Mouse (Mus musculus) lung, embryonic 16.5 days (tissue): ENCODE results near the gene Ptprj. TPM values are rescaled to one million over a fixed set of nuclear protein-coding genes. Genes with fewer than 3 reads are reported as not detected.
A peak's percentile ranks its signal among the peaks of the same experiment; 100 is the strongest.
"Not testable (repeated sequence)": the region's sequence is repeated elsewhere in the genome, so short reads cannot be mapped to it uniquely, and the experiment has no call there.

Experiments
- ATAC-seq: fragments of 200-750 bp; cut with Nextera tagmentation; 2 replicates; pipeline ENCODE4 v1.8.0; 2017; ENCODE audit warnings: low read depth, mild to moderate bottlenecking, moderate library complexity
- H3K27ac ChIP-seq: fragments of 300-500 bp; sonication (generic); 2 replicates; pipeline ENCODE4 v1.5.1; 2014; ENCODE audit warnings: mild to moderate bottlenecking, control low read depth, low read length
- H3K27me3 ChIP-seq: fragments of 300-500 bp; sonication (generic); 2 replicates; pipeline ENCODE4 v1.6.1; 2014; ENCODE audit warnings: low read depth, low read length, mixed read lengths; ENCODE audit not compliant: control insufficient read depth, insufficient read depth
- H3K36me3 ChIP-seq: fragments of 300-500 bp; sonication (generic); 2 replicates; pipeline ENCODE4 v1.6.1; 2014; ENCODE audit warnings: low read length; ENCODE audit not compliant: control insufficient read depth, insufficient read depth
- H3K4me1 ChIP-seq: fragments of 300-500 bp; sonication (generic); replicated peaks from 2 replicates; pipeline ENCODE4 v1.6.1; 2014; ENCODE audit warnings: low read length, mixed read lengths; ENCODE audit not compliant: control insufficient read depth, insufficient read depth
- H3K4me2 ChIP-seq: fragments of 300-500 bp; sonication (generic); 2 replicates; pipeline ENCODE4 v1.6.1; 2014; ENCODE audit warnings: low read depth, low read length, control low read depth
- H3K4me3 ChIP-seq: fragments of 300-500 bp; sonication (generic); 2 replicates; pipeline ENCODE4 v1.5.1; 2014; ENCODE audit warnings: mild to moderate bottlenecking, low read length, control low read depth
- H3K9ac ChIP-seq: fragments of 300-500 bp; sonication (generic); 2 replicates; pipeline ENCODE4 v1.6.1; 2014; ENCODE audit warnings: low read length, control low read depth
- H3K9me3 ChIP-seq: fragments of 300-500 bp; sonication (generic); 2 replicates; pipeline ENCODE4 v1.6.1; 2016; ENCODE audit warnings: low read length; ENCODE audit not compliant: control insufficient read depth
- WGBS: fragments of 180-500 bp; shearing (Covaris S2); extraction: QIAGEN DNeasy Blood & Tissue Kit; methylation state at CpG from one replicate; pipeline ENCODE4 v1.1.7; 2014; 5-methylcytosine and 5-hydroxymethylcytosine counted together
- polyA plus RNA-seq: library from polyadenylated mRNA; unstranded; fragments of >200 nt; fragmentation: Nextera tagmentation; extraction: Ambion mirVana; gene quantifications from 2 replicates; pipeline ENCODE4 v1.2.1, GENCODE M21; 2015

Ptprj gene
- polyA plus RNA-seq, 1 experiment from 2014 or later: 2.7 TPM

DNA sequence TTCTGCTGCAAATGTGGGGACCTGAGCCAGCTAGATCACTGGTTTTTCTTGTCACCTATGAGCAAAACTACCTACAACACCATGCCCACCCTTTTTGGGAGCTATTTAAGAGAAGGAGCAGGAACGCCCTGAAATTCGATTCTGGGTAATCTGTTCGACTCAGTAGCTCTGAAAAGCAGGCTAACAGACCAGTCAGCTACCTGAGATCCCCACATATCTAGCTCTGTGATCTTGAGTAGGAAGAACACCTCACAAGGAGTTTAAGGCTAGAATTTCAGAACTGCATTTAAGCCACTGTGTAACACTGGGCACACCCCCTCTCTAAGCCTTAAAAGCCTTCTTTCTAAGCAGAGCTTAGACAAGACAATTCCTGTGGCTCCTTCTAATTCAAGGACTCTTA lies 128.1 kb downstream of the Ptprj start:
- Histone ChIP-seq H3K27me3 (no peaks in the 10 kb centered on the region), H3K4me2 (no peak overlapping the region), H3K4me1 (0 out of 2 replicates have a peak, but pooled peaks cover 4% of the 10 kb centered on the region), H3K4me3 (no peak overlapping the region), H3K36me3 (0 out of 2 replicates have a peak, but pooled peaks cover 2% of the 10 kb centered on the region), H3K27ac (no peak overlapping the region), H3K9ac (no peak overlapping the region), H3K9me3 (no peaks in the 10 kb centered on the region)
- 72% methylated on average over 3 of the region's 3 CpGs for WGBS
- ATAC-seq: no peak

- Histone ChIP-seq H3K4me2 (peak overlapping the region; percentile 17; the same call in 1 of the 2 replicates), H3K27ac (0 out of 2 replicates have a peak overlapping the region, but pooled peaks have one; percentile 1), H3K4me1 (0 out of 2 replicates have a peak, but pooled peaks cover 4% of the 10 kb centered on the region), H3K4me3 (no peak overlapping the region), H3K36me3 (no peaks in the 10 kb centered on the region), H3K9ac (no peak overlapping the region), H3K9me3 (no peaks in the 10 kb centered on the region), H3K27me3 (no peaks in the 10 kb centered on the region)
- ATAC-seq: peak; percentile 90
- 53% methylated on average over 15 of the region's 15 CpGs for WGBS
Measured at GRCm38 (mm10) chr2:90448967-90449740, 131.3 kb downstream of the Ptprj start.

GRCm38 (mm10) chr2:90443811-90444210 lies 136.6 kb downstream of the Ptprj start:
- no peak for ATAC-seq
- WGBS: 59% methylated on average over 5 of the region's 5 CpGs
- no peak overlapping the region for H3K9ac ChIP-seq

GRCm38 (mm10) chr2:90441811-90442210 lies 138.6 kb downstream of the Ptprj start:
- H3K9ac ChIP-seq, ATAC-seq, H3K9me3 ChIP-seq, H3K4me2 ChIP-seq, H3K4me3 ChIP-seq, H3K27ac ChIP-seq, H3K4me1 ChIP-seq, H3K36me3 ChIP-seq, H3K27me3 ChIP-seq: not testable (repeated sequence)
- WGBS: 66% methylated on average over 4 of the region's 4 CpGs

More at GRCm38 (mm10) chr2:90443811-90444210, 136.6 kb downstream of the Ptprj start:
- Histone ChIP-seq H3K36me3 (no peaks in the 10 kb centered on the region), H3K4me3 (no peak overlapping the region), H3K27me3 (no peaks in the 10 kb centered on the region), H3K4me2 (no peak overlapping the region), H3K27ac (no peak overlapping the region), H3K9me3 (no peaks in the 10 kb centered on the region), H3K4me1 (no peaks in the 10 kb centered on the region)

DNA sequence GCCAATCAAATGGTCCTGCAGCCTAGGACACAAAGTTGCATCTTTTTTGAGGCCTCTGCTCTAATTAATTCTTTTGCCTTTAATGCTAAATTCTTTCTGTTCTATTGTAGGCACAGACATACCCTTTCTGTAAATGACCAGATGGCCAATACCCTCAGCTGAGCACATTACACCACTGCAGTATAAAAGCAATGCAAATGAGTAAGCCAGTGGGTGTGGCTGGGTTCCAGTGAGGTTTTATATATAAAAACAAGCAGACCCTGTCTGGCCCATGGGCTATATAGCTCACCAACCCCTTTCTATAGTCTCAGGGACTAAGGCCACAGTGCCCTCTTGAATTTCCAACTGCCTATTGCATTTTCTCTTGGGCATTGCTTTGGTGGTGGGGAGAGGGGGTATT lies 140.3 kb downstream of the Ptprj start:
- not testable (repeated sequence) for H3K9me3 ChIP-seq, ATAC-seq, H3K9ac ChIP-seq, H3K4me2 ChIP-seq, H3K4me3 ChIP-seq, H3K4me1 ChIP-seq, H3K27ac ChIP-seq, H3K27me3 ChIP-seq, H3K36me3 ChIP-seq

DNA sequence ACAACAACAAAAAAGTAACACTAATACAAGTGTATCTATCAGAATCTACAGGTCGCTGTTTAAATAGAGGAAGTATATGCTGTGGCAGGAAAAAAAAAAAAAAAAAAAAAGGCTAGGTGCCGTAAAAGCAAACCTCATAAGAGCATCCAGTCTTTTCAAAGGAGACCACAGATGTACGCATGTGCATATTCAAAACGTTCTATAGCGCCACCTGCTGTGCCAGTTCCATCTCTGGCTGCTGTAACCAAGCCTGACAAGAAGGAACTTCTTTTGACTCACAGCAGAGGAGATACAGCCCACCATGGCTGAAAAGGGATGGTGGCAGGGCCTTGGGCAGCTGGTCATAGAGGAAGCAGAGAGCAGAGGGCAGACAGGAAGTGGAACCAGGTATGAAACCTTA lies 143.0 kb downstream of the Ptprj start:
- ATAC-seq, H3K9ac ChIP-seq, H3K4me3 ChIP-seq, H3K27ac ChIP-seq, H3K36me3 ChIP-seq, H3K4me2 ChIP-seq, H3K4me1 ChIP-seq, H3K9me3 ChIP-seq, H3K27me3 ChIP-seq: not testable (repeated sequence)
- WGBS: 70% methylated on average over 1 of the region's 5 CpGs

DNA sequence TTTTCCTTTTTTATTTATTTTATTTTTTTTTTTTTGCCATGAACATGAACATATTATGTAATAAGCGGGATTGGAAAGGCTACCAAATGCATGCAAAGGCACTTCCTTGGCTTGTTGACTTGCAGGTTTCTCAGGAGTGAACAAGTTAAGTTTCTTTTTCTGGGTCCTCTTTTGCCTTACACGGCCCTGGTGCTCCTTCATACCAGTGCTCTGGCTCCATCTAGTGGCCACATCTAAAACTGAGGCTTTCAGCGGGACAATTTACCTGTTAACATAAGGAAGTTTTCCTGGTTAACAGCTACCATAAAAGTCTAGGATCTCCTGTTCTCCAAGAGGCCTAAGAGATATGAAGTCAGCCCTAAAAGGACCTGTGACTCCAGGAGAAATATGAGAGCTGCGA lies 150.7 kb downstream of the Ptprj start:
- ATAC-seq, H3K4me1 ChIP-seq, H3K36me3 ChIP-seq, H3K27me3 ChIP-seq, H3K9me3 ChIP-seq, H3K27ac ChIP-seq, H3K9ac ChIP-seq, H3K4me2 ChIP-seq, H3K4me3 ChIP-seq: not testable (repeated sequence)
- WGBS: no CpG with 5 or more reads among the region's 4 CpGs

DNA sequence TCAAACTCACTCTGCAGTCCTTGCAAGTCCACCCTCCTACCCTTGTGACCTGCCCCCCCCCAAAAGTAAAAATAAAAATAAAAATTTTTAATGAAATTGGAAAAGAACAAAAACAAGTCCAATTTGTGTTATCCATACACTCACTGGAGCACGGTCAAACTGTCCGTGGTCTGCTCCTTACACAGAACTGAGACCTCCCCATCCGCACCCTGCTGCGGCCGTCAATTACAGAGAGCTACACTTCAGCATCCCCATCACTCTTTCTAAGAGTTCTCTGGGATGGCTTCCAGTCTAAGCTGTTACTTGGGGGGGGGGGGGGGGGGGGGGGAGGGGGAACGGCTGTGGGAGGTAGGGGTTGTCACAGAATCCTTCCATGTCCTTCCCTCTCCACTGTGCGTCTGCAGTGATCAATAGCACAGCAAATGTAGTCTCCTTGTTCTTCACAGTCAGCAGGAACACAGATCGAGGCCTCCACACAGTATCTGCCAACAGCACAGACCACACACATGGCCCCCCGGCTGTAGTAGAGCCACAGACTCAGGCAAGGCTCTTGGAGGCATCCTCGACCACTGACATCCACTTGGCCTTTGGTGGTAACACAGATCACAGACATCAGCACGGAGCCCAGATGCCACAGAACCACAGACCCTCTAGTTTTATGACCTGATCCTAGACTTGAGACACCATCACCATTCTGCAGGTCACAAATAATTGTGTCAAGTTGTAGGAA lies 151.3 kb downstream of the Ptprj start:
- H3K4me2 ChIP-seq, H3K27ac ChIP-seq, H3K4me1 ChIP-seq, ATAC-seq, H3K36me3 ChIP-seq, H3K9ac ChIP-seq, H3K27me3 ChIP-seq, H3K4me3 ChIP-seq, H3K9me3 ChIP-seq: not testable (repeated sequence)
- no CpG with 5 or more reads among the region's 11 CpGs for WGBS

DNA sequence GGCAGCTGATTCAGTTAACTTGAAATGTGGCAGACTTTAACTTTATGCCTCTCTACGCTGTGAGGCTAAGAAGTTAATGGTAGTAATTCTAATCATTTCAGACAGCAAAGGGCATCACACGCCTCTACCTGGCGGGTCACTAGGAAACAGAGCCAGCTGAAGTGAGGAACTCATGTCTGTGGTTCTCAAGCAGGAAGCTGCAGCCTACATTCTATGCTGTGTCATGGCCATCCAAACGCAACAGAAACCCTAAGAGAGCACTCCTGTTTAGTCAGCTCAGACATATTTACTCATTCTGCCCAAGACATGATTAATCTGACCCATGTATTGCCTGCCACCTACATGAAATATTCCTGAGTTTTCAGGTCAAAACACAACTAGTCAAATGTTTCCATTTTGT lies 155.5 kb downstream of the Ptprj start:
- not testable (repeated sequence) for H3K4me1 ChIP-seq, H3K27me3 ChIP-seq, ATAC-seq, H3K4me3 ChIP-seq, H3K4me2 ChIP-seq, H3K27ac ChIP-seq, H3K36me3 ChIP-seq, H3K9ac ChIP-seq, H3K9me3 ChIP-seq
- no CpG with 5 or more reads among the region's 4 CpGs for WGBS
